Mouse (Mus musculus): ENCODE data around the gene Mta3. TPM values are rescaled to one million over a fixed set of nuclear protein-coding genes. Genes with fewer than 3 reads are reported as not detected.

Gene Mta3
- polyA plus RNA-seq, 1 experiment from 2014 or later = 42.5 TPM

GRCm38 (mm10) chr17:83710639-83711038, 4.7 kb downstream of the Mta3 start:
- H3K4me2 ChIP-seq (replicated peaks) = no peak overlapping the region
- ATAC-seq = no peak
- H3K4me1 ChIP-seq (replicated peaks) = peaks cover 7% of the 10 kb centered on the region; the same call in 1 of the 2 replicates
- no peaks in the 10 kb centered on the region for H3K9me3 ChIP-seq
- H3K27me3 ChIP-seq (replicated peaks) = no peaks in the 10 kb centered on the region
- no peak overlapping the region for H3K27ac ChIP-seq
- H3K36me3 ChIP-seq = no peaks in the 10 kb centered on the region
- H3K9ac ChIP-seq = no peak overlapping the region
- no peak overlapping the region for H3K4me3 ChIP-seq (replicated peaks)
- 88% methylated on average over 8 of the region's 8 CpGs for WGBS

DNA sequence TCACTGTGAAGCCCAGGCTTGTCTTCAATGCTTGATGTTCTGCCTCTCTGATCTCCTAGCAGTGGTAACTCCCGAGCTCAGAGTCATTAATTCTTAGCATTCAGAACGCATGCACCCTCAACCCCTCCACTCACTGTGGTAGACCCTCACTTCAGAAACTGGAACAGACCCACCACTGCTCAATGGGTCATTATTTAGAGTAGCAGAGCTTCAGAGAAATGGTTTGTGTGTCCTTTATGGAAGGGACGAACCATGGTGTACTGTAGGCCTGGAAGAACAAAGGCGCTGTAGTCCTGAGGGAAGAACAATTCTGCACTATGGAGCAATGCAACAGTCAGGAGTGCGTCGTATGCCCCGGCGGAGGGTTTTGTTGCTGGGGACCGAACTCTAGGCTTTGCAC, 6.4 kb downstream of the Mta3 start:
- ATAC-seq = no peak
- Histone ChIP-seq H3K9ac (no peak overlapping the region), H3K4me3 (replicated peaks) (no peak overlapping the region), H3K36me3 (peaks cover 11% of the 10 kb centered on the region), H3K9me3 (no peaks in the 10 kb centered on the region), H3K4me1 (replicated peaks) (0 out of 2 replicates have a peak, but pooled peaks cover 2% of the 10 kb centered on the region), H3K27me3 (replicated peaks) (no peaks in the 10 kb centered on the region), H3K27ac (no peak overlapping the region), H3K4me2 (replicated peaks) (no peak overlapping the region)
- WGBS = 91% methylated on average over 9 of the region's 9 CpGs

- Histone ChIP-seq H3K9ac (no peak overlapping the region), H3K4me2 (replicated peaks) (no peak overlapping the region), H3K4me3 (replicated peaks) (no peak overlapping the region), H3K9me3 (no peaks in the 10 kb centered on the region), H3K27me3 (replicated peaks) (no peaks in the 10 kb centered on the region), H3K36me3 (peaks cover 15% of the 10 kb centered on the region), H3K27ac (no peak overlapping the region), H3K4me1 (replicated peaks) (no peaks in the 10 kb centered on the region)
- ATAC-seq = no peak
- 87% methylated on average over 12 of the region's 12 CpGs for WGBS
Observed at GRCm38 (mm10) chr17:83720449-83720848, 14.5 kb downstream of the Mta3 start.

DNA sequence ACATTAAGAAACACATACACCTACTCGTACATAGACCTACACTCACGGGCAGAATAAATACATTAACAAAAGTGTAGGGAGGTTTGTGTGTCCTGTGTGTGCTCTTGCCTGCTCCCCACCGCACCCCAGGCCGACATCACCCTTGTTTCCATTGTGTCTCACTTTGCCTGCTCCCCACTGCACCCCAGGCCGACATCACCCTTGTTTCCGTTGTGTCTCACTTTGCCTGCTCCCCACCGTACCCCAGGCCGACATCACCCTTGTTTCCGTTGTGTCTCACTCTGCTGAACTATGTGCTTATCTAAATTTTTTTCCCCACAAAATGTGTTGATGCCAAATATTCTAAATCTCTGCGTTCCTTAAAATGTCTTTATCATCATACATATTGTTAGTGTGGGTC, 15.2 kb downstream of the Mta3 start:
- H3K4me1 ChIP-seq (replicated peaks) = no peaks in the 10 kb centered on the region
- H3K27ac ChIP-seq = no peak overlapping the region
- no peaks in the 10 kb centered on the region for H3K27me3 ChIP-seq (replicated peaks)
- peaks cover 12% of the 10 kb centered on the region for H3K36me3 ChIP-seq
- no peaks in the 10 kb centered on the region for H3K9me3 ChIP-seq
- no peak for ATAC-seq
- 93% methylated on average over 10 of the region's 10 CpGs for WGBS
- H3K4me2 ChIP-seq (replicated peaks) = no peak overlapping the region
- H3K9ac ChIP-seq = no peak overlapping the region
- no peak overlapping the region for H3K4me3 ChIP-seq (replicated peaks)

DNA sequence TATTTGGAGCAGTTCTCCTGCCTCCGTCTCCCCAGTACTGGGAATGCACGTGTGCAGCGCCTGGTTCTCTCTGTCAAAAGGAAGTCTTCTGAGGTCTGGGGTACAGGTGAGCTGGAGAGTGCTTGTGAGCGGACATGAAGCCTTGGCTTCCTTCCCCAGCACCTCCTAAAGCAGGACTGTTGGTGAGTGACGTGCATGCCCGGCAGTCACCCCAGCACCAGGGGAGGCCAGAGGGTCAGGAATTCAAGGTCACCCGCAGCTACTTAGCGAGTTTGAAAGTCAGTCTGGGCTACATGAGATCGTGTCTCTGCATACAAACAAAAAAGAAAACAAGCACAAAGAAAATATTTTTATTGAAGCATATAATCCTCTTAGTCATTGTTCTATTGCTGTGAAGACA, 17.1 kb downstream of the Mta3 start:
- H3K4me3 ChIP-seq (replicated peaks) = no peak overlapping the region
- H3K27ac ChIP-seq = no peak overlapping the region
- 72% methylated on average over 9 of the region's 9 CpGs for WGBS
- H3K9ac ChIP-seq = no peak overlapping the region
- peaks cover 5% of the 10 kb centered on the region; the same call in 1 of the 2 replicates for H3K36me3 ChIP-seq
- H3K4me1 ChIP-seq (replicated peaks) = no peaks in the 10 kb centered on the region
- no peaks in the 10 kb centered on the region for H3K27me3 ChIP-seq (replicated peaks)
- H3K9me3 ChIP-seq = no peaks in the 10 kb centered on the region
- ATAC-seq = no peak
- no peak overlapping the region for H3K4me2 ChIP-seq (replicated peaks)

GRCm38 (mm10) chr17:83726496-83726895, 20.5 kb downstream of the Mta3 start:
- no peaks in the 10 kb centered on the region for H3K36me3 ChIP-seq
- no peak for ATAC-seq
- H3K4me2 ChIP-seq (replicated peaks) = no peak overlapping the region
- H3K27ac ChIP-seq = no peak overlapping the region
- H3K9ac ChIP-seq = no peak overlapping the region
- no peaks in the 10 kb centered on the region; the same call in 1 of the 2 replicates for H3K4me1 ChIP-seq (replicated peaks)
- H3K4me3 ChIP-seq (replicated peaks) = no peak overlapping the region
- H3K9me3 ChIP-seq = no peaks in the 10 kb centered on the region
- no peaks in the 10 kb centered on the region for H3K27me3 ChIP-seq (replicated peaks)
- WGBS = 86% methylated on average over 11 of the region's 11 CpGs

DNA sequence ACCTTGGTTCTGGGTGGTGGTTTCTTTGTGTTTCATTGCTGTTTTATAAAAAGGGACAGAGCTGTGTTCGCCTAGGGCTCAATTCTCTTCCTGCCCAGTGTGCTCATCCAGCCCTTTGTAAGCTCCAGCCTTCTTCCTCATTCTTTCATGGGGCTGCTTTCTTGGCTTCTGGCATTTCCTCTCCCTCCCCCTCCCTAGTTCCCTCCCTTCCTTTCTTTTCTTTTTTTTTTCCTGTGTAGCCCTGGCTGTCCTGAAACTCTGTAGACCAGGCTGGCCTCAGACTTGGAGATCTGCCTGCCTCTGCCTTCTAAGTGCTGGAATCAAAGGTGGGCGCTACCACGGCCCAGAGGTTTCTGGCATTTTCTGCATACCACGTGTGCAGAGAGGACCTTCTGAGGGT, 21.7 kb downstream of the Mta3 start:
- no peaks in the 10 kb centered on the region for H3K9me3 ChIP-seq
- no peaks in the 10 kb centered on the region for H3K27me3 ChIP-seq (replicated peaks)
- H3K9ac ChIP-seq = no peak overlapping the region
- no peak for ATAC-seq
- 88% methylated on average over 4 of the region's 4 CpGs for WGBS
- no peak overlapping the region for H3K4me2 ChIP-seq (replicated peaks)
- H3K27ac ChIP-seq = no peak overlapping the region
- H3K4me3 ChIP-seq (replicated peaks) = no peak overlapping the region
- no peaks in the 10 kb centered on the region for H3K36me3 ChIP-seq
- peaks cover 5% of the 10 kb centered on the region for H3K4me1 ChIP-seq (replicated peaks)

GRCm38 (mm10) chr17:83729029-83729428, 23.1 kb downstream of the Mta3 start:
- WGBS = 94% methylated on average over 9 of the region's 9 CpGs
- no peaks in the 10 kb centered on the region for H3K36me3 ChIP-seq
- no peaks in the 10 kb centered on the region for H3K27me3 ChIP-seq (replicated peaks)
- H3K4me3 ChIP-seq (replicated peaks) = no peak overlapping the region
- H3K4me2 ChIP-seq (replicated peaks) = no peak overlapping the region
- H3K27ac ChIP-seq = no peak overlapping the region
- no peak overlapping the region for H3K9ac ChIP-seq
- peaks cover 5% of the 10 kb centered on the region for H3K4me1 ChIP-seq (replicated peaks)
- no peaks in the 10 kb centered on the region for H3K9me3 ChIP-seq
- no peak for ATAC-seq

DNA sequence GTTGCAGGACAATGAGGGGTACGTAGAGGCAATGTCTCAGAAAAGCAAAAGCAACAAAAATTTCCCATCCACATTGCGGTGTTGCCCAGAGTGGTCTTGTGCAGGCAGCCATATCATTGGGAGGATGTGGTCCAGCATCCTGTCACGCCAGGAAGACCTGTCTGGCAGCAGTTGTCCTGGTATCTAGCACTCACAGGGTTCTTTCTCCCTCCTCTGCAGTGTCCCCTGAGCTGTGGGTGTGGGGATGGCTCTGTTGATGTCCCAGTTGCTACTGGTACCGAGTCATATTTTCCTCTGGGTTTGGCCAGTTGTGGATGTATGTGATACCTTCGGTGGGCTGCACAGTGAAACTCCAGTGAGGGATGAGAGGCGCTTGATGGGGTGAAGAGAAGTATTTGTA, 24.2 kb downstream of the Mta3 start:
- no peaks in the 10 kb centered on the region for H3K9me3 ChIP-seq
- WGBS = 91% methylated on average over 6 of the region's 6 CpGs
- no peak overlapping the region for H3K27ac ChIP-seq
- no peaks in the 10 kb centered on the region for H3K36me3 ChIP-seq
- H3K4me3 ChIP-seq (replicated peaks) = no peak overlapping the region
- no peak overlapping the region for H3K9ac ChIP-seq
- no peaks in the 10 kb centered on the region for H3K27me3 ChIP-seq (replicated peaks)
- peaks cover 5% of the 10 kb centered on the region for H3K4me1 ChIP-seq (replicated peaks)
- no peak for ATAC-seq
- H3K4me2 ChIP-seq (replicated peaks) = no peak overlapping the region

DNA sequence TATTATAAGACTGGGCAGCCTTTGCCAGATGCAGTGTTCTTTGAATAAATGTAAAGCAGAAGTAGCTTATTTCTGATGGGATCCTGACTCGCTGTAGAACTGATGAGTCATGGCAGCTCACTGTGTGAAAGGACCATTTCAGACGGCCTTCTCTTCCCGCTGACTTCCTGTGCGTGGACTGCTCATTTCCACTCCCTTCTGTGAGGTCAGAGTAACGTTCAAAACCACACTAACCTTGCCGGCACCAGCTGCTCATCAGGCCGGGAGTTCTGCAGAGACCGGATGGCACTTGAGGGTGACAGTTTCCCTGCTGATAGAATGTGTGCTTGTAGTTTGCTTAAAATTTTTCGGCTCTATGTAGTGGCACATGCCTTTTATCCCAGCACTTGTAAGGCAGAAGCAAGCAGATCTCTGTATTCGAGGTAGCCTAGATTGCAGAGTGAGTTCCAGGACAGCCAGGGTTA, 26.2 kb downstream of the Mta3 start:
- 48% methylated on average over 10 of the region's 10 CpGs for WGBS
- no peaks in the 10 kb centered on the region for H3K9me3 ChIP-seq
- H3K4me1 ChIP-seq (replicated peaks) = peaks cover 5% of the 10 kb centered on the region
- H3K4me3 ChIP-seq (replicated peaks) = no peak overlapping the region
- H3K27me3 ChIP-seq (replicated peaks) = no peaks in the 10 kb centered on the region
- peak; percentile 60; the same call in 1 of the 2 replicates for ATAC-seq
- 0 out of 2 replicates have a peak overlapping the region, but pooled peaks have one; percentile 42 for H3K27ac ChIP-seq
- 0 out of 2 replicates have a peak overlapping the region, but pooled peaks have one; percentile 2 for H3K4me2 ChIP-seq (replicated peaks)
- no peaks in the 10 kb centered on the region for H3K36me3 ChIP-seq
- no peak overlapping the region for H3K9ac ChIP-seq

- H3K4me2 ChIP-seq (replicated peaks) = no peak overlapping the region
- H3K27ac ChIP-seq = no peak overlapping the region
- no peaks in the 10 kb centered on the region for H3K36me3 ChIP-seq
- peaks cover 5% of the 10 kb centered on the region for H3K4me1 ChIP-seq (replicated peaks)
- WGBS = 49% methylated on average over 5 of the region's 5 CpGs
- no peak for ATAC-seq
- H3K9me3 ChIP-seq = no peaks in the 10 kb centered on the region
- no peak overlapping the region for H3K4me3 ChIP-seq (replicated peaks)
- H3K27me3 ChIP-seq (replicated peaks) = no peaks in the 10 kb centered on the region
- H3K9ac ChIP-seq = no peak overlapping the region
Observed at GRCm38 (mm10) chr17:83732801-83733200, 26.8 kb downstream of the Mta3 start.

DNA sequence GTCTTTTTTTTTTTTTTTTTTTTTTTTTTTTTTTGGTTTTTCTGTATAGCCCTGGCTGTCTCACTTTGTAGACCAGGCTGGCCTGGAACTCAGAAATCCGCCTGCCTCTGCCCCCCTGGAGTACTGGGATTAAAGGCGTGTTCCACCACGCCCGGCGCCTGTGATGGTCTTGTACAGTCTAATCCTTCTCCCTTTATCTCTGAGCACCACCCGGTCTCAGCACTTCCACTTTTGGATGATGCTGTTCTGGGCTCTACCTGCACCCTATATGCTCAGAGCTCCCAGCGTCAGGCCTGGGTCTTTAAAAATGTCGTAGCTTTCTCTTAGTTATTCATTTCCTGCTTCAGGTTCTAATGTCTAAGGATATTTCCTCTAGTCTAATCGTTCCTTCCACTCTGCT, 30.7 kb downstream of the Mta3 start:
- no peak overlapping the region for H3K27ac ChIP-seq
- no peaks in the 10 kb centered on the region for H3K36me3 ChIP-seq
- H3K9ac ChIP-seq = no peak overlapping the region
- peak; percentile 55; the same call in 1 of the 2 replicates for ATAC-seq
- H3K4me3 ChIP-seq (replicated peaks) = no peak overlapping the region
- H3K4me1 ChIP-seq (replicated peaks) = peaks cover 4% of the 10 kb centered on the region
- no peaks in the 10 kb centered on the region for H3K9me3 ChIP-seq
- H3K4me2 ChIP-seq (replicated peaks) = no peak overlapping the region
- no peaks in the 10 kb centered on the region for H3K27me3 ChIP-seq (replicated peaks)
- WGBS = 95% methylated on average over 9 of the region's 9 CpGs

DNA sequence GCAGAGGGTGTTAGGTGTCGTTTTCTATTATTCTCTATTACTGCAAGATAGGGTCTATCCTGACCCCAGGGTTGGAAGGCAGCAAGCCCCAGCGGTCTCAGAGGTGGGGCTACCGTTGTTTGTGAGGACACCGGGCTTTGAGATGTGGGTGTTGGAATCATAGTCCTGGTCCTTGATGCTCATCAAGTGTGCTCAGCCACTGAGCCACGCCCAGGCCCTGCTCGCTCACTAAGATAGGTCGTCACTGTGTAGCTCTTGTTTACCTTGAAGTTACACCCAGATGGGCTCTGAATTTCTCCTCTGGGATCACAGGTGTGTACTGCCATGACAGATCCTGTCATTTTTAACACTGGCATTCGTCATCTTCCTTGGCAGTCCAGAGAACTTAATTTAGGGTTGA, 31.8 kb downstream of the Mta3 start:
- Histone ChIP-seq H3K4me3 (replicated peaks) (no peak overlapping the region), H3K27me3 (replicated peaks) (no peaks in the 10 kb centered on the region), H3K9ac (no peak overlapping the region), H3K4me2 (replicated peaks) (no peak overlapping the region), H3K27ac (no peak overlapping the region), H3K4me1 (replicated peaks) (no peaks in the 10 kb centered on the region), H3K36me3 (no peaks in the 10 kb centered on the region), H3K9me3 (no peaks in the 10 kb centered on the region)
- WGBS = 82% methylated on average over 8 of the region's 8 CpGs
- ATAC-seq = no peak

Measured in intestine, embryonic 15.5 days (tissue).